Mouse (Mus musculus) central nervous system, embryonic 11.5 days (tissue): ENCODE measurements around the gene Zfyve21. TPM values are rescaled to one million over a fixed set of nuclear protein-coding genes. Genes with fewer than 3 reads are reported as not detected.

Experiments used
- polyA plus RNA-seq: library from polyadenylated mRNA; depleted of rRNA; stranded (reverse); fragments of >200 nt; gene quantifications from 2 replicates; pipeline ENCODE4 v1.2.3, GENCODE M21; 2012; rRNA removed

The Zfyve21 gene
- 48.3 and 54.6 TPM in 2 replicates for polyA plus RNA-seq

GRCm38 (mm10) chr12:111813766-111814617, at the start of gene Zfyve21, which contains the start of gene Xrcc3:
Gene Zfyve21, plus strand, starts transcription at chr12:111814170.
Gene Xrcc3, minus strand, starts transcription at chr12:111813873.

Other genes starting within 250 kb of the Zfyve21 start
- gene Mark3, start 239.6 kb upstream of the Zfyve21 start, polyA plus RNA-seq = 102 and 103 TPM in 2 replicates
- gene Ckb, start 141.8 kb upstream of the Zfyve21 start, polyA plus RNA-seq = 1,015 and 1,669 TPM in 2 replicates
- 20.6 and 23.6 TPM in 2 replicates for gene Trmt61a, start 136.1 kb upstream of the Zfyve21 start, polyA plus RNA-seq
- gene Bag5, start 100.9 kb upstream of the Zfyve21 start, polyA plus RNA-seq = 39.4 and 61.9 TPM in 2 replicates
- gene Apopt1, start 100.9 kb upstream of the Zfyve21 start, polyA plus RNA-seq = 37.1 and 38.3 TPM in 2 replicates
- gene Klc1, start 55.3 kb upstream of the Zfyve21 start, polyA plus RNA-seq = 285 and 507 TPM in 2 replicates
- gene Xrcc3, start 297 bp upstream of the Zfyve21 start, polyA plus RNA-seq = 25.0 and 25.3 TPM in 2 replicates
- gene Ppp1r13b, start 93.9 kb downstream of the Zfyve21 start, polyA plus RNA-seq = 5.6 and 8.7 TPM in 2 replicates
- 164 and 284 TPM in 2 replicates for gene Atp5mpl, start 152.8 kb downstream of the Zfyve21 start, polyA plus RNA-seq
- gene Tdrd9, start 157.4 kb downstream of the Zfyve21 start, polyA plus RNA-seq = 1.8 and 2.0 TPM in 2 replicates
- not detected in 2 replicates for gene Rd3l, start 167.1 kb downstream of the Zfyve21 start, polyA plus RNA-seq